Mouse (Mus musculus): ENCODE measurements at regions not wholly inside any gene's neighbourhood (a gene's known extent, or its start where the extent isn't known, plus 50 kb on each side); places are given as distances from the start of the nearest gene placed in this dataset.

DNA sequence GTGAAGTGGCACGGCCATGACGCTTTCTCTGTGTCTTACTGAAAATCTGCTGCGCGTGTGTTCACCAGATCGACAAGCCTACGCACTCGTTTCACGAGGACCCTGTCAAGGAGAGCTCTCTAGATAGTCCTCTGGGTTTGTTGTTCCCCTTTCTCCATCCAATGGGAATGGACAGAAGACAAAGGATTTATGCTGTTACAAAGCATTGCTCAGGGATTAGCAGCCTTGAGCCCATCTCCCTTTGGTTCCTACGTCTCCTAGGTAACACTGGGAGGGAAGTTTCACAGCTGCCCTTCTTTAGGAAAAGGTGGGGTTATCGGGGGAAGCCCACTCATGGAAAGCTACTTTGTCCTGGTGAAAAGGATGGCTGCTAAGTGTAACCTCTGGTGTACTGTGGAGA is 212.7 kb upstream of the Tbc1d5 start:
- no peak for DNase-seq

DNA sequence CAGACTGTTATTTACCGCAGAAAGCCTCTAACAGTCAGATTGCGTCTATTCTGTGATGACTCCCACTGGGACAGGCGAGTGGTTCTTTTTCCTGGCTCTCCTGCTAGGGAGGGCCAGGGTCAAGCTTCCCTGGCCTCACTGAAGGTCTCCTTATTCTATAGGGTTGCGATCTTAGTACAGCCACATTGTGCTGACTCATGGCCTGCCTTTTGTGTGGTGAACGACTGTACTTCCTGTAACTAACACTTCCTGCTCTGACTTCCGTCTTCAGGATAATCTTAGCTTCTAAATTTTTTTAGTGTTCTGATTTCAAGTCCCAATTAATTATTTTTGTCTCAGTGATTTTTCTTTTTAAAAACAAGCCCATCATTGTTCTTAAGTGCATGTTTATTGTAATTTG is 203.4 kb upstream of the Tbc1d5 start:
- DNase-seq, result no peak

DNA sequence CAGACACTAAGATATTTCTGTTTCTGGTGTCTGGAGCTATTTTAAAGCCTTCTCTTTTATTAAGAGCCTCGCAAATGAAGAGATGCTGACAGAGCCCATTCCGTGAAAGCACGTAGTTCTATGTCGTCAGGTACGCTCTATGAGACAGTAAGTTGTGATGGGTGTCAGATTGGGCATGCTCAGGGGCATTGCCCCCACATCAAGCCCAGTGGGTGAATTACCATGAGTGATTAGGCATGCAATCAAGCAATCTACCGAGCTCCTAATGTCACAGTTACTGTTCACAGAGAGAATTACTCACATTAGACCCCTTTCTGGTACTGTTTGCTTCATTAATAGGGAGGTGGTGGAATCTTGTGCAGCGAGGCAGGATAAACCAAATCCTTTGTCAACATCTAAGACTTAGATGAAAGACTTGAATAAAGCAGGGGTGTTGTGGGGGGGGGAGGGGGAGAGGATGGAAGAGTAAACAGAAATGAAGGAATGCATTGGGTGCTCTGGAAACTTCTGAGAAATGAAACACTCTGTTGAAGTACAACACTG is 192.9 kb upstream of the Tbc1d5 start:
- no peak for DNase-seq

DNA sequence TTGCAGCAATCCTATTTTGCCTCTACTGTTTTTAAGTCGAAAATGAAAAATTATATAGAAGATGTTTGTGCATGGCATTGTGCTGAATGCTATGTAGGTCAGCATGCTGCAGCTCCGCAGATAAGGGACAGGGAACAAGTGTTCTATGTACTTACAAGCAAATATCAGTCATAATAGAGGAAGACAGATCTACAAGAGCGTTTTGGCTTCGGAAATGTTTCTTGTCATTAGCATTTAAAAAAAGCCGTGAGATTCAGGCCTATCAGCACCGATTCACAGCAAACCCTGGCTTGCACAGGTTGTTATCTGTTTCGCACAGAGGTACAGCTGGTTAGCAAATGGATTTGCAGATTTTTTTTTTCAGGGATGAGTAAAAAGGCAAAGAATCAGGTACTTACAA is 191.8 kb upstream of the Tbc1d5 start:
- no peak for DNase-seq

DNA sequence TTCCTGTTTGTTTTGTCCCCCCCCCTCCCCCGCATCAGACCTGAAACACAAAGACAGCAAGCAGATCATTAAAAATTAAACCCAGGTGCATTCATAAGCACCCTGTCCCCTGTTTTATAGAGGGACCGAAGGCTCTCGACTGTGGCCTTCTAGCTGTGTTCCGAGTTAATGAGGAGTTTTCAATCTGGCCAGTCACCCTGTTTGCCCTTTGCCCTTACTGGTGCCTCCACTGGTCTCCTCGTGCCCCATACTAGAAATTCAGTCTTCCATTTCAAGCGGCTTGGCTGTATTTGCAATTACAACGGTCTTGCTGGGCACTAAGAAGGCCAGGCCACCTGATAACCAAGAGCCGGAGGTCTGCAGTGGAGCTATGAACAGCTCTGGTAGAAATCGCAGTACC is 190.9 kb upstream of the Tbc1d5 start:
- DNase-seq, result no peak

DNA sequence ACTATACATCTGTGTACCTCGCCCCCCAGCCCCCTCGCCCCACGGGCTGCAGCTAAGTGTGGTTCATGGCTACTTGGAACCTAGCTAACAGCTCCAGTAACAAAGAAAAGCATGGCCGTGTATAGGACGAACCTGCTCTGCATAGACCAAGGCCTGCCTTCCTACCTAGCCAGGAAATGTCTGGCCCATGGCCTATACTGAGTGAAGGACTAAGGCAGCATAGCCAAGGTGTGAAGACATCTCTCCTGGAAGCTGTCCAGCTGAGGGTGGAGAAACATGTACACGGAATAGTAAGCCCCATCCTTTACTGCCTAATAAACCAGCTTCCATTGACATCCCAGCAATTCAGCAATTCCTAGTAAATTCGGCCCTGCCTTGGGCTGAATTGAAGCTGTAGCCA is 183.6 kb upstream of the Tbc1d5 start:
- no peak for DNase-seq

DNA sequence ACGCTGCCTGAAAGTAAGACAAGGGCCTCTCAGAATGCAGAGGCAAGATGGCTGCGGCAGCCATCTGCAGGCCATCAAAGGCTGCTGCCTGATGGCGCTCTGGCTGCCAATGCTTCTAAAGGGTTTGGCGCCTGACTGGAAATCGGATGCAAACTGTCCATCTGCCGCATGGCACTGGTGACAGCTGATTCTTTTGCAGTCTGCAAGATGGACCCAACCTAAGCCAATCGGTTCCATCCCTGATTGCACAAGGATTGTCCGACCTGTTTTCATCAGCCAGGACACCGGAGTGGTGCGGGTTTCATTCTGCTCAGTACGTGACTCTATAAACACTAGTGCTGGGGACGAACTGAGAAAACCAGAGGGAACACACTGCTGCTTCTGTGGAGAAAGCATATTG is 183.1 kb upstream of the Tbc1d5 start:
- DNase-seq, result no peak

DNA sequence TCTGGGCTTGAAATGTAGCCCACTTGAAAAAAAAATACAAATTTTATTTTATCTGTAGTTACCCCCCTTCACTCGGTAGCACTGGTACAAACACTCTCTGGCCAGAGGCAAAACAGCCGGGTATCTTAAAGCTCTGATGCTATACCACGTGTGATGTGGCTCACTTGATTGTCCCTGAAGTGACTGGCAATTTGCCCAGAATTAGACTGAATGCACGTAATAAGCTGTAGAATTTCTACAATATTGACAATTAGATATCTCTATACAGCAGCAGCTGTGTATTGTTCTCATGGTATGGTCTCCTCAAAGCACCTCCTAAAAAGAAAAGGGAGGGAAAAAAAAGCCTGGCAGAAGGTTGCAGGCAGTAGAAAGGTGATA is 179.2 kb upstream of the Tbc1d5 start:
- no peak for DNase-seq

DNA sequence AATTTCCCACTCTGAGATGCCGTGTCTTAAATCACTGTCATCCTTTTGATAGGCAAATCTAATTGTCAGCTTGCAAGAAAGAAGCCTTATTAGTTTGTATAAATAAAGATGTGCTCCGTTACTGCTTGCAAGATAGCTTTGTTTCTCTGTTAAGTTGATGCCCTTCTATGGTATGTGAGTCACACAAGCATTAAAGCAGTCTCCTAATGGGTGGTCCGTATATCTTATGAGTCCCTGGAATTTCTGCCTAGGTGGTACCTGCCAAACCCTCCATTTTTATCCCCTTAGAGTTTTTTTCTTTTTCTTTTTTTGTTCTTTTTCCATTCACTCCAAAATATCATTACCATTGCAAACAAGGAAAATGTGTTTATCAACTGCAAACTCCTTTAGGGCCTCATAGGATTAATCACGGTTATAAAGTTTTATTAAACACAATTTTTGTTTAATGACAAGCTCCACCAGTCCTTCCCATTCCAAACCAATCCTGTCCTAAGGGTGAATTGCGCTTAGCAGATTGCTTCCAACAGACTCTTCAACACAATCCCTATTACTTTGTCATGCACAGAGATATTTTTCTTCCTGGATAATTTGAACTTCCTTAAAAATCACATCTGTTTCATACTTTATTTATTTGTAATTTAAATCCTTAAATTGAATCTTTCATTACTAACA is 178.7 kb upstream of the Tbc1d5 start:
- DNase-seq, result no peak

DNA sequence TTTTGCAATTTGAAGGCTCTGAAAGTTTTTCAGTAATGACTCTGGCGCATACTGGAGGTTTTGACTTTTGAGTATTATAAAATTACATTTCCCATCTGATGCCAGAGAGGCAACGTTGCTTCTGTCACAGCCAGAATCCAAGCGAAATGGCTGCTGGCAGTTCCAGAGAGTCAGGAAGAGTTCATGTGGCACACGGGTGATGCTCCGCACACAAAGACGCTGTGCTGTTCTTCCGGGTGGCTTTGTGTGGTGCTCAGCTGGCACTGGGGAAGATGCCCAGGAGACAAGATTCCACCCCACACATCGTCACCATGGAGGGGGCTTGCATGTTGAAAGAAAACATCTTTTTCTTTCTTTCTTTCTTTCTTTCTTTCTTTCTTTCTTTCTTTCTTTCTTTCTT is 177.3 kb upstream of the Tbc1d5 start:
- no peak for DNase-seq

DNA sequence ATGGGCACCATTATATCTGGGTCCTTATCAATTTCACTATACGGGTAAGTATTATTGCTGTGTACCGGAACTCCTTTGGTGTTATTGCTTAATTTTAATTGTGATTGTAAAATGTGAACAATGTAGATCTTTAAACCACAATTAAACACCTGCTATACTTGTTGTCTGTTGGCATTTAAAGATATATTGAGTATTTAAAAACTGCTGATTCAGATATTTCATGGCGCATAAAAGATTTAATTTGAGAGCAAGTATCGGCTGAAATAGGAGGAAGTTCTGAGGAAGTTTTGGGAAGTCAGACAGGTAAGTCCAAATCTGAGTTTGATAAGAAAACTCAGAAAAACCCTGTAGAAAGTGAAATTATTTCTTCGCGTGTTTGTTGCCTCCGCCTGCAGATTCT is 142.7 kb upstream of the Tbc1d5 start:
- no peak for DNase-seq

DNA sequence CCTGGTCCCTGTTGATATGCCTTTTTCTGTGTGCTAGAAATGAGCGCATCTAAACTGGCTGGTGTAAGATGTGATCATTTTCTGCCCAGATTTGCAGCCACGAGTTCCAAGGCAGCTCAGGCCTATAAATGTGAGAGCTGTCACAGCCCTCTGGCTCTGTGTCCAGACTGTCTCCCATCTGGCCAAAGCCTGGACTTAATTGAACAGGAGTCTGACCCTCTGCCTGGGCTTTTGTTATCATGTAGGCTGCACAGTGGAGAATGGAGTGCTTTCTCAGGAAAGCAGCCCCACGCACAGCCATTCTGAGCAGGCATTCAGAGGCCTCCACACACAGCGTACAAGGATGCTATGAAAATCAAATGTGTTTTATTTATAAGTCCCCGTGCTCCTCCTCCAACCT is 141.9 kb upstream of the Tbc1d5 start:
- no peak for DNase-seq

DNA sequence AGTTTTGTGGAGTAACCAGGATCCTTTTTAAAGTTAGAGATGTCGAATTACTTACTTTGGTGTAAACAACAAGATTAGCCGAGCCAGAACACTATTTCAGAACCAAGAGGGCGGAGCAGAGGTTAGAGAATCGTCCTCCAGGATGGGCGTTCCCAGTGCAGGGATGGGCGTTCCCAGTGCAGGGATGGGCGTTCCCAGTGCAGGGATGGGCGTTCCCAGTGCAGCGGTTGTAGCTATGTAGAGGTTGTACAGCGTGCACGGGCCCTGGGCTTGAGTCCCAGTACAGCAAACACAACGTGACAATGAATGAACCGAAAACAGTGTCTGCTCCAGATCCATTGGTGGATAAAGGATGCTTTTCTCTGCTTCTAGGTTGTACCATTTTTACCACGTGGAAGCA is 125.8 kb upstream of the Tbc1d5 start:
- DNase-seq, result no peak

DNA sequence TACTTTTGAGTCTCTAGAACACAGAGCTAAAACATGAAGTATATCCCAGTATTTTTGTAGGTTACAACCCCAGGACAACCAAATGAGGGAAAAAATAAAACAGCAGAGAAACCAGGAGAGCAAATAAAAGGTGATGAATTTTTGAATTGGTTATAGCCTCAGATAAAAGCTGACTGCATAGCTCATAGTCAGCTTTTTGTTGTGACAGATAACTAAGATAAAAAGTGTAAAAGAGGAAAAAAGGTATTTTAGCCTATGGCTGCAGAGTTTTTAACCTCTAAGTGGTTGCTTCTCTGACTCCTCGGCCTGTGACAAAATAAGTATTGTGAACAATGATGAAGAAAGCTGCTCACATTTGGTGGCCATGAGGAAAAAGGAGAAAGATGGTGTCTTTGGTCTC is 111.6 kb upstream of the Tbc1d5 start:
- no peak for DNase-seq

DNA sequence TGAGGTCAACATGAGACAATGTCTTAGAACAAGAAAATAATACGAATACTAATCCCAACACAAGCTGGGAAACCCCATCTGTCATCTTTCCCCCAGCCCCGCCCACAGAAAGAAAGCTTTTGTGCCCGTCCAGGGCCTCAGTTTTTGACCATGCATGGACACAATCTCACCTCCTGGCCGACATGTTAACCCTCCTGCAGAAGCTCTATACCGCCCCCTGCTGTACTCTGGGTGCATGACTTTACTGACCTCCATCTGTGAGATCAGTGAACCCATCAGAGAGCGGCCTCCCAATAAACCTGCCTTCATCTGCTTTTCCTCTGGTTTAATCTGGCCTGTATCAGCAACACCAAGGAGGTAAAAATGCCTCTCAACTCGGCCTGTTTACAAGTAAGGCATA is 109.6 kb upstream of the Tbc1d5 start:
- peak; percentile 72 for DNase-seq

DNA sequence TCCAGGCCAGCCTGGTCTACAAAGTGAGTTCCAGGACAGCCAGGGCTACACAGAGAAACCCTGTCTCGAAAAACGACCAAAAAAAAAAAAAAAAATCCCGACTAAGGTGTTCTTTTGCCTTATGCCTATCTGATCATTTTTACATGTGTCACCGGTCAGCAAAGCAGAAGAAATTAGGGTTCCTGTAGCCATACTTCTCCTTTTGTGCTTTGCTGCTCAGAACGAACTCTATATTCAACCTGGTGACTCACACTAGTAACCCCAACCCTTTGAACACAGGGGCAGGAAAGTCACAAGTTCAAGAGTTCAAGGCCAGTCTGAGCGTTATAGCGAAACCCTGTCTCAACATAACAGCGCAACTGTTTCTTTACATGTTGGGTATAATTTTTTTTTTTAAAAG is 108.7 kb upstream of the Tbc1d5 start:
- DNase-seq, result no peak

DNA sequence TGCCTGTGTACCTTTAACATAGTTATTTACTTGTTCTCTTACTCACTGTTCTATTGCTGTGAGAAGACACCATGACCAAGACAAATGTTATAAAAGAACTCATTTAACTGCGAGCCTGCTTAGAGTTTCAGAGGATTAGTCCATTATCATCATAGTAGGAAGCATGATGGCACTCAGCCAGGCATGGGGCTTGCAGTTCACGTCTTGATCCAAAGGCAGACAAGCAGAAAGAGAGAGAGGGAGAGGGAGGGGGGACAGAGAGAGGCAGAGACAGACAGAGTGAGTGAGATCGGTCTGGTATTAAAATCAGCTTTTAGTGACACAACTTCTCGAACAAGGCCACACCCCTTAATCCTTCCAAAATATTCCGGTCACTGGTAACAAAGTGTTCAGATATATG is 106.2 kb upstream of the Tbc1d5 start:
- DNase-seq, result no peak

DNA sequence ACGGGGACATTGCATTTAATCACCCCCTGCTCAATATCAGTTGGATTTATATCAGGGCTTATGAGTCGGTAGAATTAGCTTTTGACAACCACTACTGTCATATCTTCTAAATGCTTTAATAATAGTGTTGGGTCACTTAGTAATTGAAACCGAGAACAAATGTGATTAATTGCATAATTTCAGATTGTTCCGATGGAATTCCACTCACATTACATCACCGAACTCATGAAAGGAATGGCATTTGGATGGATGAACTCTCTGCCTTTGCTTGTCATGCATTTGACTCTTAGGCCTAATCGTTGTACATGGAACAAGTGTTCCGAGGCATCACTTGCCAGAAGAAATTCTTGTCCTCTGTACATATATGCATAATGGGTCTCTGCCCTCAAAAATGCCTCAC is 99.6 kb upstream of the Tbc1d5 start:
- DNase-seq, result no peak

DNA sequence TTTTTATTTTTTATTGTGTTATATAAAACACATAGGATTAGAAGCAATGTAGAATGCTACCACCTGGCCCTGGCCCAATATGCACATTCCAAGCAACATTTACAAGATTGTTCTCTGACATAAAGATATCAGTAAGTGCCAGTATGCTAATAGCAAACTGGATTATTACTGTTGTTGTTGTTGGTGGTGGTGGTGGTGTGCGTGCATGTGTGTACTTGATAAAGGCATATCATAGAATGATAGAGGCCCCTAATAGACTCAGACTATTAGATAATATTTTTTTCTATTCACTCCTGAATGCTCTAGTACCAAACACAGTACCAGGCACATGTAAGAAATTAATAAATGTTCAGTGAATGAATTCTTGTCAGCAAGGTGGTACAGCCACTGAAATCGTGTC is 98.9 kb upstream of the Tbc1d5 start:
- no peak for DNase-seq

DNA sequence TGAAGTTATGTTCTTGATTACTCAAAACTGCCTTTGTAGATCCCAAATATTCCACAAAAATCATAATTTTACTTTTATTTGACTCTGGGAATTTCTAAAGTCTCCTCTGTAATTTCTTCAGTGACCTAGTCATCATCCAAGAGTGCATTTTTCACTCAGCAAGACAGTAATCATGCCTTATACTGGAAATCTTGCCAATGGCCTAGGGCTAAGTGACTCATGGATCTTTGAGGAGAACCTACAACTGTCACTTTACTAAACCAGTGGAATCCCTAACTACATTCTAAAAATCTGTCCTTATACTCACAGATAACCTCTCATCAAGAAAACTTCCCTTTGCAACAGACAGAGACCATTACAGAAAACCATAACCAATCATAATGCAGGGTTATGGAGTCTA is 98.0 kb upstream of the Tbc1d5 start:
- no peak for DNase-seq

DNA sequence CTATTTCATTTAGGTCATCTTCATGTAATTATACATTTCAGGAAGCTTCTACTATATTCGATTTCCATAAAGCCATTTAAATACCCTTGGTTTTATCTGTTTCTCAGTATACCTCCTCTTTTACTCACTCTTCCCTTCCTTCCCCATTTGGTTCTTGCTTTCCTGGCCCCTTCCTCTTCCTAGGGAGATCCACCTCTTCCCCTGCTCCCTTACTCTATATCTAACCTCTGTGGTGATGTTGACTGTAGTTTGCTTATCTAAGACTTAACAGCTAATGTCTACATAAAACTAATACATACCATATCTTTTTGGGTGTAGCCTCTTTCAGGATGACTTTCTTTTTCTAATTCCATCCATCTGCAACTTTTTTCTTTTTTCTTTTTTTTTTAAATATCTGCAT is 92.9 kb upstream of the Tbc1d5 start:
- DNase-seq, result no peak

DNA sequence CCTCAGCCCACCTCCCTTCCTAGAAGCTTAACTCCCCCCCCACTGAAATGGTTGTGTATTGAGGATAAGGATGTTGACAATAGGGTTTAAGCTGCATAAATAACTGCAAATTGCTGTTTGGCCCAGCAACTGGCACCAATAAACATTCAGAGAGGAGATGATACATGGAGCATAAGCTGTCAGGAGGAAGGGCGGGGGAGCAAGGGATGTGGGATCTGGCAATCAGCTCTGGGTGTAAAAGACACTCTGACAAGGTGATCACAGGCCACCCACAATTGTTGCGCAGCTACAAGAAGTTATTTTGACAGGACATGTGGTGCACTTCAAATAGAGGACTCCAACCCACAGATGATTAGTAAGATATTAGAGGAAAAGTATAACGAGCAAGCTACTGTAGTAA is 83.8 kb upstream of the Tbc1d5 start:
- no peak for DNase-seq

DNA sequence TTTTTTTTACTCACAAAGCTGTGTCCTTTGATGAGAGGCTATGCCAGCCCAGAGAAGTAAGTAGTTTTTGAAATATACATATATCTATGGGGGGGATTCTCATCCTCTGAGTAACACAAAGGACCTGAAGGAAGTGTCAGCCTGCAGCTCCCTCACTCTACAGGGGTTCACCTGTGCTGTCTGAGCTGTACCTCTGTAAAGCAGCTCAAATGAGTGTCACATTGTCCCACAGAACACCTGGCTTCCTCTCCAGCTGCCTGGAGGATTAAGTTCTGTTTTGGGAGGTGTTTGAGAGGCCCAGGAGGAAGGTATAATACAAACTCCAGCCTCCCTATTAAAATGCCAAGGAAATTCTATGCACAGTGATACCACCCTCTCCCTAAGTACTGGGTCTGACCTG is 83.3 kb upstream of the Tbc1d5 start:
- DNase-seq, result no peak

DNA sequence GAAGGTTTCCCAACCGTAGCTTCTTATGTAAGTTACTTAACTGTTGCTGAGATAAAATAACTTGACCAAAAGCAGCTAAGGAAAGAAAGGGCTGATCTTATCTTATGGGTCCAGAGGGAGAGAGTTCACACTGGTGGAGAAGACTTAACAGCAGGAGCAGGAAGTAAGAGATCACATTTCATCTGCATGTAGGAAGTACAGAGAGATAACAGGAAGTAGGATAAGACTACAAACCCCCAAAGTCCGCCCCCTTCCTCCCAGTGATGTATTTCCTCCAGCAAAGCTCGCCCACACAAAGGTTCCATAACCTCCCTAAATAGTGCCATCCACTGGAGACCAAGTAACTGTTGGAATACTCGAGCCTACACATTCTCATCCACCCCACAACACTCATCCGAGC is 79.2 kb upstream of the Tbc1d5 start:
- no peak for DNase-seq

DNA sequence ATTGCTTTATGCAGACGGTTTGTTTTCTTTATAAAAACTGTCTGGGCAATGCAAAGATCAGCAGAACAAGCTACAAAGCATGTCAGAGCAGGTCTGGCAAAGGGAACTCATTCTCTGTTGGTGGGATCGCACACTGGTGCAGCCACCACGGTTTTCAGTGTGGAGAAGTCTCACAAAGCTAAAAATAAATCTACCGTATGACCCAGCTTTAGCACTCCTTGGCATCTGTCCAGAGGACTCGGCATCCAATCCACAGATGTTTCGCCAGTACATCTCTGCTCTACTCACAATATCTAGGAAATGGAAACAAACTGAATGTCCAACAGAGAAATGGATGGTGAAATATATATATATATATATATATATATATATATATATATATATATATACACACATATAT is 69.4 kb upstream of the Tbc1d5 start:
- no peak for DNase-seq

DNA sequence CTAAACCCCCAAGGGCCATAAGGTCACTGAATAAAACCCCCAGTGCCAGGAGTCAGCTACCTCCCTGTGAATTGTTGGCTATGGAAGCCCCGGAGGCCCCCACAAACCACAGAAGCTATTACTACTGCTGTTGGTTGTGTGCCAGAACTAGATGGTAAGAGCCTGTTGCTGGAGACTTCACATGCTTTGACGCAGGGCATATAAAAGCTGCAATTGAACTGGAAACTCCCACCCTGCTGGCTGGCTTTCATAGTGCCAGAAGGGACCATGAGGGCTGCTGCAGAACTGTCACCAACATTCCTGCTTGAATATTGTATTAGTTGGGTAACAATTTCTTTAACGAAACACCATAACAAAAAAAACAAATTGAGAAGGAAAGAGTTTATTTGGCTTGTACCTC is 66.9 kb upstream of the Tbc1d5 start:
- no peak for DNase-seq
